Mouse (Mus musculus): ENCODE data around the gene 1700020D05Rik. TPM values are rescaled to one million over a fixed set of nuclear protein-coding genes. Genes with fewer than 3 reads are reported as not detected.

The 1700020D05Rik gene
- polyA plus RNA-seq, 1 experiment from 2014 or later, result 0.18 TPM

DNA sequence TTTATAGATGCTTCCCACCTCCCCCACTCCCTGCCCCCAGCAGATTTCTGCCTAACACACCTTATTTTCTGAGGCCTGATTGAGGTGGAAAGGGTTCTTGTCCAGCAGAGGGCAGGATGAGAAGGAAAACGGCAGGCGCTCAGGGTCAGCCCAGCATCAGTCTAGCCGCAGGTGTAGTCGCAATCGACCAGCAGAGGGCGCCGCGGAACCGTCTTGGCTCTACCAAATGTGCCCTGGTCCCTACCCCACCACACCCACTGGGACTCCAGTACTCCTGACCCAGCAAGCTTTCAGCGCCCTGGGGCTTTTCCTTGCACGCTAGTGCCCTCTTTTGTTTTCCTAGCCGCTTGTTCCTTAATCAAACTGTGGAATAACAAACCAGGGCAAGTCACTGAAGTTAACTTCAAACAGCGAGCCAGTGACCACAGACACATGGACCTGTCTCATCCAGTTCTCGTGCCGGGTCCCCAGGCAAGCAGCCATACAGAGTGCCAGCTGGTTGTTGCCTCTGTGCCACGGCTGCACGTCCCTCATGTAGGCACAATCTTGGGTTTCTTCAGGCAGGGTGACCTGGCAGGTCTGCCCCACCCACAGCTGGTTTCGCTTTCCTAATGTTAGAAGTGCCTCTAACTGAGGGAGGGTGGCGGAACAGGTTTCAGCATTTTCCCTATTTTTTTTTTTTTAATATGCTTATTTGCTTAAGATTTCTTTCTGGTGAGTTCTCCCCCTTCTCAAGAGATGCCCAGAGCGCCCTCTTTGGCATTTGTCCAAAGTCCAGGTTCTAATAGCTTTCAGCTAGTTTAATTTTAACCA, 25.9 kb upstream of the 1700020D05Rik start:
- Histone ChIP-seq H3K27me3 (ENCODE audit: insufficient read depth, low read length) (no peaks in the 10 kb centered on the region), H3K4me2 (peak overlapping the region; percentile 61), H3K27ac (ENCODE audit: low read depth) (peak overlapping the region; percentile 82; the same call in 1 of the 2 replicates), H3K9ac (no peak overlapping the region), H3K36me3 (ENCODE audit: insufficient read depth) (no peaks in the 10 kb centered on the region), H3K9me3 (ENCODE audit: low read depth, low read length) (no peaks in the 10 kb centered on the region), H3K4me3 (ENCODE audit: low read depth, low read length) (peak overlapping the region; percentile 17; the same call in 1 of the 2 replicates), H3K4me1 (ENCODE audit: insufficient read depth) (0 out of 2 replicates have a peak, but pooled peaks cover 5% of the 10 kb centered on the region)
- WGBS, result 13% methylated on average over 20 of the region's 20 CpGs
- peak; percentile 98 for ATAC-seq (ENCODE audit: insufficient read depth)
- peak; percentile 99 for TF ChIP-seq CTCF (IDR thresholded peaks at IDR 0.05; ENCODE audit: low read depth)
- DNase-seq, result peak; percentile 98

DNA sequence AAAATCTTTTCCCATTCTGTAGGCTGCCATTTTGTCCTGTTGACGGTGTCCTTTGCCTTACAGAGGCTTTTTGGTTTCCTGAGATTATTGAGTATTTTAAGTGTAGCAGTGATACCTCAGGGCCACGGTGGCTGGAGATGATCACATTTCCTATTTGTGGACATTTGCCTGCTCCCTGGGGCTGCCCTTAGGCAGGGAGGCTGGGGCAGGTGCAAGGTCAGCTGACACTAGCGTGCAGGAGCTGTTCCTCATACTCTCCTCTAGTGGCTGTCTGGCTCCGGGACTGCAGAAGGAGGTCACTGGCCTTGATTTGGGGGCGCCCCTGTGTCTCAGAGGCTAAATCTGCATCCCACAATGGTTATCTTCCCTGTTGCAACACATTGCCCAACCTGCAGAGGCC, 21.6 kb upstream of the 1700020D05Rik start:
- H3K9me3 ChIP-seq (ENCODE audit: low read depth, low read length), result no peaks in the 10 kb centered on the region
- H3K36me3 ChIP-seq (ENCODE audit: insufficient read depth), result no peaks in the 10 kb centered on the region
- H3K27ac ChIP-seq (ENCODE audit: low read depth), result no peak overlapping the region
- no peak overlapping the region for H3K9ac ChIP-seq
- no peaks in the 10 kb centered on the region for H3K4me1 ChIP-seq (ENCODE audit: insufficient read depth)
- ATAC-seq (ENCODE audit: insufficient read depth), result no peak
- no peaks in the 10 kb centered on the region for H3K27me3 ChIP-seq (ENCODE audit: insufficient read depth, low read length)
- 59% methylated on average over 5 of the region's 5 CpGs for WGBS
- H3K4me2 ChIP-seq, result no peak overlapping the region
- TF ChIP-seq CTCF (IDR thresholded peaks at IDR 0.05; ENCODE audit: low read depth), result no peak
- H3K4me3 ChIP-seq (ENCODE audit: low read depth, low read length), result no peak overlapping the region
- DNase-seq, result no peak

DNA sequence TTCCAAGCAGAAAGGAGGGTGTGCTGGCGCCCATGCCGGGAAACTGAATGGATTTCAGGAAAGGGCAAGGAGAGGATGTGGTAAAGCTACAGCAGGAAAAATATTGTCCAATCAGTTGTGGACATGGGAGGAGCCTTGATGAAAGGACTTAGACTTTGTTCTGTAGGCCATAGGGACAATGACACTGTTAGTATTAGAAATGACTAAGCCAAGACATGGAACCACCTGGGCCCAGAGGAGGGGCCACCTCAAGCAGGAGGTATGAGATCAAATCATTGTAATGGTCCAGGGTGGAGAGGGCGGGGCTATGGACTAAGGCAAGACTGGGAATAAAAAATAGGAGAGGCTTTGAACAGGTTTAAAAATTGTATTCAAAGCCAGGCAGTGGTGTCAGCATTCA, 15.1 kb upstream of the 1700020D05Rik start:
- no peak for TF ChIP-seq CTCF (IDR thresholded peaks at IDR 0.05; ENCODE audit: low read depth)
- WGBS, result 77% methylated on average over 3 of the region's 3 CpGs
- H3K9me3 ChIP-seq (ENCODE audit: low read depth, low read length), result no peaks in the 10 kb centered on the region
- no peaks in the 10 kb centered on the region for H3K36me3 ChIP-seq (ENCODE audit: insufficient read depth)
- ATAC-seq (ENCODE audit: insufficient read depth) (no peak), DNase-seq (no peak)
- H3K4me1 ChIP-seq (ENCODE audit: insufficient read depth), result no peaks in the 10 kb centered on the region
- H3K27me3 ChIP-seq (ENCODE audit: insufficient read depth, low read length), result no peaks in the 10 kb centered on the region
- no peak overlapping the region for H3K4me3 ChIP-seq (ENCODE audit: low read depth, low read length)
- H3K27ac ChIP-seq (ENCODE audit: low read depth), result no peak overlapping the region
- no peak overlapping the region for H3K9ac ChIP-seq
- no peak overlapping the region for H3K4me2 ChIP-seq

DNA sequence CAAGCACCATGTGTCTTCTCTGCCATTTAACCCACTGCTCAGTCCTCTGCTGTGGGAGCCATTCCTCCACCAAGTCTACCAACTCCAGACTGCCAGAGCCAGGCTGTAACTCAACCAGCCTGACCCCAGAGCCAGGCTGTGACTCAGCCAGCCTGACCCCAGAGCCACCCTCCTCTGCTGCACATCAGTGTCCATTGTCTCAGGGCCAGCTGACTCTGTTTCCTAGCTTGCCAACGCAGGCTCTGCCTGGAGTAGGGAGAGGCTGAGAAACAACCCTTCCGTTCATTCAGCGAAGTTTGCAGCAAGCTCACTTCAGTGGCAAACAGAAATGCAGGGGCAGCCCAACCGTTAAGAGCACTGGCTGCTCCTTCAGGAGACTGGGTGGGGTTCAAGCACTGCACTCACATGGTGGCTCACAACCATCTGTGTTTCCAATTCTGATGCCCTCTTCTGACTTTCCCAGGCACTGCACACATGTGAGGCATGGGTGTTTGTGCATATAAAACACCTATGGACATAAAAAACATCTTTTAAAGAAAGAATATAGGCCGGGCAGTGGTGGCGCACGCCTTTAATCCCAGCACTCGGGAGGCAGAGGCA, 13.4 kb upstream of the 1700020D05Rik start:
- 70% methylated on average over 8 of the region's 8 CpGs for WGBS
- H3K9me3 ChIP-seq (ENCODE audit: low read depth, low read length), result no peaks in the 10 kb centered on the region
- no peak overlapping the region for H3K4me3 ChIP-seq (ENCODE audit: low read depth, low read length)
- no peaks in the 10 kb centered on the region for H3K36me3 ChIP-seq (ENCODE audit: insufficient read depth)
- ATAC-seq (ENCODE audit: insufficient read depth), result no peak
- no peak overlapping the region for H3K4me2 ChIP-seq
- no peaks in the 10 kb centered on the region for H3K4me1 ChIP-seq (ENCODE audit: insufficient read depth)
- DNase-seq, result no peak
- H3K27ac ChIP-seq (ENCODE audit: low read depth), result no peak overlapping the region
- TF ChIP-seq CTCF (IDR thresholded peaks at IDR 0.05; ENCODE audit: low read depth), result 0 out of 2 replicates have a peak, but pooled peaks have one; percentile 3
- no peak overlapping the region for H3K9ac ChIP-seq
- H3K27me3 ChIP-seq (ENCODE audit: insufficient read depth, low read length), result no peaks in the 10 kb centered on the region

DNA sequence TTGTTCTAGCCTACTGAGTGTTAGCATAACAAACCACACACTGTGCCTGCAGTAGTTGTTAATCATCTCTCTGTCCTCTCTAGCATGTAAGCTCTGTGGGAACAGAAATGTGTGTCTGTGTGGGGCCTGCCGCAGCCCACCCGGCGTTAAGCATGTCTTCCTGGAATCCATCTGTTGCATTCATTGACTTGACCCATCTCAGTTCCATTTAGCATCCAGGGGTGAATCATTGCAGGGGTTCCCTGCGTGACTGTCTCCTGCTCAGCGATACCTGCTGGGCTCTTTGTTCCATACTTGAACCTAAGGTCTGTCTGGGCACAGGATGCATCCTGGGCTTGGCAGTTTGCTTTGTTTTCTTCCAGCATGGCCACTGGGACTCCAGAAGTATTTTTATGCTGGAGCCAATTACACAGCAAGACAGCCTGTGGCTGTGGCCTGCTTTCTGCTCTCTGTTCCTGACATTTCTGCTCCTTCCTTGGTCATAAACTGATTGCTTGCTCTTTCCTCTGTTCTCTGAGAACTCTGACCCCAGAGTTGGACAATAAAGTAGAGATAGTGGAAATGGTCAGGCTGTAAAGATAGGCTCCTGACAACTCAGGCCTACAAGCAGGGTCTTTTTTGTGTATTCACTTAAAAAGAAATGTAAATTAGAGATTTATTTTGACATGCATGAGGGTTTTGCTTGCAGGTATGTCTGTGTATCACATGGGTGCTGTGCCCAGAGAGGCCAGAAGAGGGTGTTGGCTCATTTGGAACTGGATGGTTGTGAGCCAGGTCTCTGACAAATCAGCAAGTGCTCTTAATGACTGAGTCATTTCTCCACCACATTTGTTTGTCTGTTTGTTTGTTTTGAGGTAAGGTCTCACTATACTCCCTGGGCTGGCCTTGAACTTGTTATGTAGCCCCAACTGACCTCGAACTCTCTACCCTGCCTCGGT, 12.5 kb upstream of the 1700020D05Rik start:
- Histone ChIP-seq H3K4me1 (ENCODE audit: insufficient read depth) (0 out of 2 replicates have a peak, but pooled peaks cover 2% of the 10 kb centered on the region), H3K36me3 (ENCODE audit: insufficient read depth) (no peaks in the 10 kb centered on the region), H3K27me3 (ENCODE audit: insufficient read depth, low read length) (no peaks in the 10 kb centered on the region), H3K4me3 (ENCODE audit: low read depth, low read length) (no peak overlapping the region), H3K9me3 (ENCODE audit: low read depth, low read length) (no peaks in the 10 kb centered on the region), H3K9ac (no peak overlapping the region), H3K27ac (ENCODE audit: low read depth) (no peak overlapping the region), H3K4me2 (no peak overlapping the region)
- WGBS, result 87% methylated on average over 7 of the region's 7 CpGs
- TF ChIP-seq CTCF (IDR thresholded peaks at IDR 0.05; ENCODE audit: low read depth), result no peak
- ATAC-seq (ENCODE audit: insufficient read depth), result no peak
- no peak for DNase-seq

DNA sequence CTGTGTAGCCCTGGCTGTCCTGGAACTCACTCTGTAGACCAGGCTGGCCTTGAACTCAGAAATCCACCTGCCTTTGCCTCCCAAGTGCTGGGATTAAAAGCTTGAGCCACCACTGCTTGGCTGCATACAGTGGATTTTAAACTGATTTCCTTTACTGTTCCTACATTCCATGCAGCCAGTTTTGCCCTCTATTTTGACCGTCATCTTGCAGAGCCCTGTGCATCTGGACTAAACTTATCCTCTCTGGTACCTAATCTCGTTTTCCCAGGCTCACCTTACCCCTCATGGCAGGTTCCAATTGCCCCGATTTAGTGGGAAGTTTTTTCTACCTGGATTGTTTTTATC, 9.4 kb upstream of the 1700020D05Rik start:
- 78% methylated on average over 3 of the region's 3 CpGs for WGBS
- H3K4me1 ChIP-seq (ENCODE audit: insufficient read depth), result 0 out of 2 replicates have a peak, but pooled peaks cover 5% of the 10 kb centered on the region
- H3K4me2 ChIP-seq, result no peak overlapping the region
- H3K9ac ChIP-seq, result no peak overlapping the region
- H3K27ac ChIP-seq (ENCODE audit: low read depth), result no peak overlapping the region
- TF ChIP-seq CTCF (IDR thresholded peaks at IDR 0.05; ENCODE audit: low read depth), result no peak
- no peak for DNase-seq
- no peak overlapping the region for H3K4me3 ChIP-seq (ENCODE audit: low read depth, low read length)
- no peaks in the 10 kb centered on the region for H3K9me3 ChIP-seq (ENCODE audit: low read depth, low read length)
- ATAC-seq (ENCODE audit: insufficient read depth), result no peak
- H3K36me3 ChIP-seq (ENCODE audit: insufficient read depth), result no peaks in the 10 kb centered on the region
- no peaks in the 10 kb centered on the region for H3K27me3 ChIP-seq (ENCODE audit: insufficient read depth, low read length)

Measured in lung, embryonic 14.5 days (tissue).